Mouse (Mus musculus): ENCODE data around the gene Nfib.

Nfib gene

DNA sequence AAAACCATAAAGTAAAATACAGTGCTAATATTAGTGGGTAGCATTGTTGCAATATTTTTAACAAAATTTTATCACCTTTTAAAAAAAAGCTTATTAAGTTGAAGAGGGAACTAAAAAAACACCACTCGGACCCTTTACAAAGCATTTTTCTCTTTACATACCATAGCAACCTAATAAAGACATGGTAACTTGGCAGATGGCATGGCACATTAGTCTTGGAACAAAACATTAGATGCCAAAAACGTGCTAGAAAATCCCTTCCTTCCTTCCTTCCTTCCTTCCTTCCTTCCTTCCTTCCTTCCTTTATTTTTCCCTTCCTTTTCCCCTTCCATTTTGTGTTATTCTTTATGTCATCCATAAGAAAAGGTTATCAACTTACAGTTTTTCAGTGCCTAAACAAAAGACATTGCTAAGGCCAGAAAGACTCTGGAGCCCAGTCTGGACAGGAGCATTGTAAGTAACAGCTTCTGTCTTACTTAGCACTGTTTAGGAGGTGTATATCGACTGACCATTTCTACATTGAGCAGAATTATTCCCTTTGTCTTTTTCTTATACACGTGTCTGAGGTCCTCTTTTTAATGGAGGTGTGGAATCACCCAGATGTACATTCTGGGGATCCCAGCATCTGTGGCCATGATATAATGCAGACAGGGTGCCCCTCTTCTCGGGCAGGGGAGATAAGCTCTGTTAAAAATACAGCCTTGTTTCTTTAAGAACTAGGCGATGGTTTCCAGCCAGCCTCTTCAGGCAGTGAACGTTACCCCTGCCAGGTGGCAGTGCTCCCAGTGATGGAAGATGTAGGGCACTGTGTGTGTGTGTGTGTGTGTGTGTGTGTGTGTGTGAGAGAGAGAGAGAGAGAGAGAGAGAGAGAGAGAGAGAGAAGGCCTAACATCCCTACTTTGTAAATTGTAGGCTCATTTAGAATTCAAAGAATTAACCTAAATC is 113.2 kb downstream of the Nfib start:
- no peak for DNase-seq (ENCODE audit: low spot score in 2 of 2)

DNA sequence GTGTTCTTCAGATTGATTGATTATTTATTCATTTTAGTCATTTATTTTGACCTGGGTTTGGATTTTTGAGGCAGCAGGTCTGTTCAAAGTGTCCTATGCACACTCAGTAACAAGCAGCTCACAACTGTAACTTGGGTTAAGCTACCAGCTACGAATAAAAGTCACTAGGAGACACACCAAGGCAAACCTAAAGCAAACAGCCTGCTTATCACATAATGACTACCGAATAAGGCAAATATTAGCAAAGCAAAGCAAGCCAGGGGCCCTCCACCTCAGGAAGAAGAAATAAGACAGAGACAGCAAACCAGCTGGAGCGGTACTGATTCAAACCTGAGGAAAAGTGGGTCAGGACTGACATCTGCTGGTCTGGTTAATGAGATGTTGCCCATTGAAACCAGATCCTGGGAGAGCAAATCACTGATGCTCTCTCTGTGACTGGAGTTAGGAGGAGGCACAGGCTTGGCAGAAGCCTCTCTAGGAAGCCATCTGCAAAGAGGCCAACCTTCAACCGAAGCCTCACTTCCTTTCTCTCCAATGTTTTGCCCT is 116.1 kb downstream of the Nfib start:
- DNase-seq (ENCODE audit: low spot score in 2 of 2) = peak; percentile 21 to 37

DNA sequence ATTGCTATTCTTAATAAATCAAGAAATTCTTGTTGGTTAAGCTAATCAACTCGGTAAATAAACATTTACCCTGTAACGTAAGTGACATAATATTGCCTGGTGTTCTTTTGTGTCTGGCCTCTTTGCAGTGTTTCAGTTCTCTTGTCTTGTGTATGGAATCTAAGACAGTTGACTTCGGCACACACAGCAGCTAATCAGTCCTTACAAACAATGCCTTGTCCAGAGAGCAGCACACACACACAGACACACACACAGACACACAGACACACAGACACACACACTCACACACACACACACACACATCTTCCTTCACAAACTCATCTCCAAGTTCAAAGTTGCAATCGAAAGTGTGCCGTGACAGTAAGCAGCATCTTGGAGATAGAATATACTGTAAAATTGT is 116.8 kb downstream of the Nfib start:
- no peak for DNase-seq (ENCODE audit: low spot score in 2 of 2)

DNA sequence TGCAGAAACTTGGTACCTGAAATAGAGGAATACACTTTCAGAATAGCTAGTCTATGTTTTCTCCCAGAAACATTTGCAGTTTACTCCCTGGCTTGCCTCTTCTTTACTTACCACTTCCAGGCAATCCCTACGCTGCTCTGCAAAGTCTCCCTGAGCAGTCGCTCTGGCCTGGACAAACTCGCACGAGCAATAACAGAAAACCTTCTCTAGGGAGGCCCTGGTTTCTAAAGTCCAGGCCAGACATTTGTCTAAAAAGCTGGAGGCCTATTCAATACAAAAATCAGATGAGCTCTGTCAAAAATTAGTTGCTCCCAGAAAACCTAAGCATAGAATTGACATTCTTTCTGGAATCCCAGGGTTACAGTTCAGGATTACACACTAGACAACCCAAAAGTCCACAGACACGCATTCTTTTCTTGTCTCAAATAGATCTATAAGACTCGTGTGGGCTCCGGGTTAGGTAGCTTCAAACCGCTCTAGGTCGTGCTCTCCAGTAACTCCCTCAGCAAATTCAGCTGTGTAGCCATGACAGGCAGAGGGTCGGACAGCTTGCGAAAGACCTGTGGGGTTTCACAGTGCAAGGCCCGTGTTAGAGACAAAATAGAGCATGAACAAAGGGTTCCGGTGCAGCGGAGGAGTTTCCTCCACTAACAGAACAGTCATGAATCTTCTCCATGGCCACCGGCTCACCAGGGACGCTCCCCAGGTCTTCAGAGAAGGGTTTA is 118.2 kb downstream of the Nfib start:
- no peak for DNase-seq (ENCODE audit: low spot score in 2 of 2)

DNA sequence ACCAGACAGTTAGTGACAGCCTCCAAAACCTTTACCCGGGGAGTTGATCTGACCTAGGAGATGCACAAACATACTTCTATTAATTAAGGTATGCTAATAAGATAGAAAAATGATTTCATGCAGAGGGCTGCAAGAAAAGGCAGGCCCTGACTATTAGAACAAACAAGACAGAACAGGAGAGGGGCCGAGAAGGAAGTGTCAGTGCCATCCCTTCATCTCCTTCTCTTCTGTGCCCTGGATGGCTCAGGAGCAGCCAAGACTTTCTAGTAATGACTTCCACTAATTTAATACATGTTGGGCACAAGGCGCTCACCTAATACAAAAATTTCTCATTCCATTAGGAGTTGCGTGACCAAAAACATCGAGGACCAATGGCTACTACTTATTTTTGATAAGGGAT is 118.9 kb downstream of the Nfib start:
- DNase-seq (ENCODE audit: low spot score in 2 of 2) = no peak

DNA sequence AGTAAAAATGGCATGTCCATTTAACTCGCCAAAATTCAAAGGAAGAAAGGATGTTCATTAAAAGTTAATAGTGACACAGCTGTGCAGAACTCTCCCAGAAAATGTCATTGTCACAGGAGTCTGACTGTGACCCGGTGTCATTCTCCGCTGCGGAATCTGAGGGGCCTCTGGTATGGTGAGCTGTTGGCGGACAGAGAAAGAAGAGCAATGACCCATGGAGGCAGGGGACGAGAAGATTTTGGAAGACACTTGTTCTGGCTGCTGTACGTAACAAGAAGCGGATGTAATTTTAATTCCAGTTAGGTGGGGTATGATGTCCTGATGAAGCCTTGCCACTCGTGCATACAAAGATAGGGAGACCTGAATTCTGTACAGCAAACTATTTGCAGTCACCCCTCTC is 120.0 kb downstream of the Nfib start:
- no peak for DNase-seq (ENCODE audit: low spot score in 2 of 2)

DNA sequence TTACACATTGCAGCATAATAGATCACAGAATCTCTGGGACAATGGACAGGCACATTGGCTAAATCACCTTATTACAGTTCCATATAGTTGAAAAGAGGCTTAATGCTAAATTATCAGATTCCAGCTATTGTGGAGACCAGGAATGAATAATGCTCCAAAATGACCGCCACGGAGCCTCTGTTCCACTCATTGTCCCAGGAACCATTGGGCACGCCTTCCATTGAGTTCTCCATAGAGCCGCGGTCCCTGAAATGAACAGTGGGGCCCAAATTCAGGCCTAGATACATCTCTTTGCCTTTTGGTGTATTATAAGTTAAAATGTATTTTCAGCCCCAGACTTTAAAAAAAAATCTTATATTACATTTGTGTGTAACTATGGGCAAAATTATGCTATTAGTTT is 120.5 kb downstream of the Nfib start:
- DNase-seq (ENCODE audit: low spot score in 2 of 2) = no peak

DNA sequence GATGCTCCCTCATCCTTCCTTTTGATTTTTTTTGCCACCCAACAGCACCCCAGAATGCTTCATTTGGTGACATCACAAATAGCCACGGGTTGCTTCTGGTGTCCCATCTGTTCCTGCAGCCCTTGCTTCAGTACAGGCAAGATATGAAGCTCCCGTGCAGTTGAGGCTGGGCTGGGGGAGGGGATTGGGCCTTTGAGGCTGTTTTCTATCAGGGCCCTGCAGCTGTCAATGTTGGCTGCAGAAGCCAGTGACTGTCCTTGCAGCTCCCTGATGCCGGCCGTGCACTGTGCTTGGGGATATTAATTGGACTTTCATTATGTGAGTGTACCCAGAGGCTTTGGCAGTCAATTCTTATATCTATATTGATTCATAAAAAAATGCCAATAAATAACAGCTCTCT is 121.0 kb downstream of the Nfib start:
- no peak for DNase-seq (ENCODE audit: low spot score in 2 of 2)

DNA sequence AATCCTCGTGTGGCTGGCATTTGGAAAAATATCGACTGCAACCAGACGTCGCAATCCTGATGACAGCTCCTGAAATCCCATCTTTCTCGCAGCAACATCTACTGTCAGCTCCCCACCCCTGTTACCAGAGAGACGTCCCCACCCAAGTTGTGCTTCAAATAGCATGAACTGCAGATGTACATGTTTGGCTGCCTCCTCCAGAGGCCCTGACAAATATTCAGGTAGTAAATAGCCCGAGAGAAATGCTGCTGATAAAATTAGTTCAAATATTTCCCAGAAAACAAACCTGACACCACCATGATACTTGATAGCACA is 132.3 kb downstream of the Nfib start:
- DNase-seq (ENCODE audit: low spot score in 2 of 2) = no peak

DNA sequence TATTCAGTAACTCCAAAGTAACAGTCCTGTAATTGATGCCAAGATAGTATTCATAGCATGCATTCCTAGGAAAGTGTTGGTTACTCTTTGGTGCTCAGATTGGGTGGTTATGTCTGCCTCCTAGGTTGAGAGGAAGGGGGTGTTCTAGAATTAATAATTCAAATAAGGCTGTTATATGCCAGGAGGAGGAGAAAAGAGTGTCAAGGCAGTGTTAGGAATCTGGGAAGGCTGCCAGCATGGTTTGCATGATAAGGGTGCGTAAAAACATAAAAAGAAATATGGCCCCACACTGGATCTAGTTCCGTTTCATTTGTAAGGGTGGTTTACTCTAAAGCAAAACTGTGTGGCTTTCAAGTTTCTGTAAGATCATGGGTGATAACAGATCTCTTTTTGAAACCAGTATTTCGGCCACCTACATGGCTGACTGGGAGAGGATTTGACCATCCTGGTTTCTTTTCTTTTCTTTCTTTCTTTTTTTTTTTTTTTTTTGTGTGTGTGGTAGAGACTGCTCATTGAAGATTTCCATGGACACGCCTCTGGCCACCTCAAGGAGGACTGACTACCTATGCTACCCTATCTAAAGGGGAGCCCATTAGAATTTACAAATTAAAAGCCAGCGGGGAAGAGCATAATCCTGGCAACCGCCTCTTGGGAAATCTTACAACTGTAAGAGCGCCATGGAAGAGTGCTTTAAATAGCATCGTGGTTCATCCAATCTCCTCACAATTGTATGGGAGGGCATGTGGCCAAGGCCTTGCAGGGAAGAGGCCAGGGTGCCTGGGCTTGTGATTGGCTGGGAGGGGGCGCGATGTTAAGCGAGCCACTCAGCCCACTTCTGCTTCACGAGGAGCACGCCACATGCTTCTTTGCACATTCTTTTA is 132.9 kb downstream of the Nfib start:
- no peak for DNase-seq (ENCODE audit: low spot score in 2 of 2)

DNA sequence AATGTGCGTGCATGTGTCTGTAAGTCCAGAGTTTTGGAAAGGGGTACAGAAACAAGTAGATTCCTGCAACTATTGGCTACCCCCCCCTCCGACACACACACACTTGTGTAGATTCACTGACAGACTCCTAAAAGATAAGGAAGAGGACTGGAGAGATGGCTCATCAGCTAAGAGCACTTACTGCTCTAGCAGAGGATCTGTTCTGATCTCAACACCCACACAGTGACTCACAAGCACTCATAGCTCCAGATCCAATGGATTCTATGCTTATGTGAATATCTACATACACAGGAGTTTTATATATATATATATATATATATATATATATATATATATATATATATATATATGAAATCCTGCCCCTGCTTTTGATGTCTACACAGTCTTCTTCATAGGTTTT is 146.7 kb downstream of the Nfib start:
- no peak for DNase-seq (ENCODE audit: low spot score in 2 of 2)

DNA sequence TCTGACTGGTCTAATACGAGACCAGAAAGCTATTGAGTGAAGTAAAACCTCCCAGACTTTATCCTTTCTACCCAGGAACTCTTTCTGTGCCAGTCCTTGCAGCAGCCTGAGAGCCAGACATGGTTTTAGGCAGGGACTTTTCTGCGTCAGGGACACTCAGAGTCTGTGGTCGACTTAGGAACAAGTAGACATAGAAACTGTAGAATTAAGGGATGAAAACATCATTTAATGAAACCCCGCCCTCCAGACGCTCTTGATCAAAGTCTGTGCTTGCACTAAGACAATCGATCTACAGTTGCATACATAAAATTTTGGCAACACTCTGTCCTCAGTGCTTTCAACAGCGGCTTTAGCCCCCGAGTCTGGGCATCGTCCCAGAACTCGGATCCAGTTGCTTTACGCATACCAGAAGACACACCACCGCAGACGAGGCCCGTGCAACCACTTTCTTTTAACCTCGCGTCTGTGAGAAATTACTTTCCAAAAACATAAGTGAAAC is 149.8 kb downstream of the Nfib start:
- no peak for DNase-seq (ENCODE audit: low spot score in 2 of 2)

DNA sequence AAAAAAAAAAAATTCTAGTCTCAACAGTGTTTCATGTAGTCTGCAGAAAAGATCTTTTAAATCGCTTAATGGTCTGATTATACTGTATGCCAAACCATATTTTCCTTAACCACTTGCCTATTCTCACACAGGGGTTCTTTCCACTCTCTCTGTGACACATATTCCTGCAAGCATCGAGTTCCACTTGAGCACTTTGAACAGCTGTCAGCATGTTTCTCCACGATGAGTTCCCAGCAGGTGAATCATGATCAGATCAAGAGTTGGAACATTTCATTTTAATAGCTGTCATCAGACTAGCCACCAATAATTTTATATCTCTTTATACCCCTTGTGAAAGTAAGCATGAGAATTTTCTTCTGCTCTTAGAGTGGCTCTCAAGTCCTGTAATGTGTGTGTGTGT is 151.9 kb downstream of the Nfib start:
- DNase-seq (ENCODE audit: low spot score in 2 of 2) = no peak

DNA sequence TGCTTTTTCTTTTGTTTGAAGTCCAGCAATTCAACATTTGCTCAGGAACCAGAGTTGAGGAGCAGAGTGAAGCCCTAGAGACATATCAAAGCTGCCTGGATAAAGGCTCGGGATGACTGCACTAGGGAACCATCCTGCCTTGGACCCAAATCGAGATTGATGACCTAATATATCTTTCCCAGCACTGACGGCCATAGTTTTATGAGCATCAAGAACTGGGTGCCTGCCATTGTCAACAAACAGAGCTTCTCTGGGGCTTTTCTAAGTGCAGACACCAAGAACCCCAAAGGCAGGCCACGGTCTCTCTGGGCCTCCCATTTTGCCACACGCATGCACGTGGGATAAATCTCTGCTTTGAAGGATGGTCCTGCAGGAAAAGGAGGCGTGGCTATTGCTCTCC is 153.3 kb downstream of the Nfib start:
- peak in 1 of 2 experiments; percentile 53 for DNase-seq (ENCODE audit: low spot score in 2 of 2)

DNA sequence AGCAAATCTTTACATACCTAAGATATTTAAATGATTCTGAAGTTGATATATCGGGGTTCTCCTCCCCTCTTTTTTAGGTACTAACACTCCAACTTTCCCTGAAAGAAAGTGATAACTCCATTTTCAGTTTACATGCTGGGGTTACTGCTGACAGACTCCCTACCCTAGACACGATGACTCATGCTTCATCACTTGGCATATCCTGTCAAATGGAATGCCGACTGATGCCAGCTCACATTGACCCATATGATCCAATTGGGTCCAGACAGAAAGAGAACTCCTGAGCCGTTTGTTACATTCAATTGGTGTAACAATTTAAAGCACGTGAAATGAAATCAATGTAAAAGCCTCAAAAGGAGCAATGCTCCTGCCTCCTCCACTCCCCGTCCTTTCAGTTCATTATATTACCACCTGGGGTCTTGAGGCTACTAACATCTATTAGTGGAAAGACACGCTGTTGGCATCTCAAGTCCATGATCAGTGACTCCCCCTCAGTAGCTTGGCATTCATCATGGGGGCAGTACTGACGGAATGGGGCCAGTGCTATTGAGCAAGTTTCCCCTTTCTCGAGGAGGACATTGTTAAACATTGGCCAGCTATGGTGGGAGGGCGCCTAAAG is 155.7 kb downstream of the Nfib start:
- no peak for DNase-seq (ENCODE audit: low spot score in 2 of 2)

DNA sequence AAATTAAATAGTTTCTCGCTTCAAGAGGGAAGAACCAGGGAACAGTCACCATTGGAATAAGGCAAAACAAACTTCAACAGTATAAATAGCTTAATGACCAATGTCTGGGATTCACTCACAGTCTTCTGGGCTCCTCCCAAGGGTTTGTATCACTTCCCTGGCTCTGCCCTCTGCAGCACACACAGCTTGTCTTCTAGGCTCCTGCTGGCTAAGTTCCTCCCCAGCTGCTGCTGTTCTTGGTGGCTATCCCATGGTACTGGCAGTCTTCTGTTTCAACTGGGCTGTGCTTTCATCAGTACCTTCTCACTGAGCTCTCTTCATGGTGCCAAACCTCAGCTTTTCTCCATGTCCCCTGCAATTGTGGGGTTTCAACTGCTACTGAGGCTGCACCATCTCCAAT is 157.3 kb downstream of the Nfib start:
- no peak for DNase-seq (ENCODE audit: low spot score in 2 of 2)

DNA sequence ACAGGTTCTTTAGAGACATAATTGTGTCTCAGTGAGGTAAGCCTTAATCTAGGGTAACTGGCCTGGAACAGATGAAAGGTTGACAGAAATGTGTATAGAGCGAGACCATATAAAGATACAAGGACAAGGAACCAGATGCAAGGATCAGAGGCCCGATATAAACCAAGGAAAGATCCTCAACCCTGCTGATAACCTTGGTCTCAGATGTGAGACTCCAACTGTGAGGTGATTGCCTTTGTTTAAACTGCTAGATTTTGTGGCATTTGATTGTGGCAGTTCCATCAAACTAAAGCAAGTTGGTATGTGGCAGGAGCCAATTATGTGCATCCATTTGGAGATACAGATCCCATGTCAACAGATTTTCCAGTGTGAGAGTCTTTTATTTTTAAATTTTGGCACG is 161.6 kb downstream of the Nfib start:
- no peak for DNase-seq (ENCODE audit: low spot score in 2 of 2)

DNA sequence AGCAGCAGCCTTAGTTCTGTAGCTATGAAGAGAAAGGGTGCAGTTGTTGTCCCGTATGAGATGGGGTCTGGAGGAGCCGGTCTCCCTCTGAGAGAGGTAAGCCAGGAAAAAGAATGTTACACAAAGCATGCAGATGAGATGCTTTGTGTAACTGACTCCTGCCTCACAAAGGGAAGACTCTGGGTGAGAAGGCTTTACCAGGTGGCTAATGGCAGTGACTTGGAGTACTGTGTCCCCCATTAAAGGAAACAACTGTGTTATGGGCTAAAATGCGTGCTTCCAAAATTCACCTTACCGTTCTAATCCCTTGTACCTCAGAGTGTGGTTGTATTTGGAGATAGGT is 162.2 kb downstream of the Nfib start:
- no peak for DNase-seq (ENCODE audit: low spot score in 2 of 2)

DNA sequence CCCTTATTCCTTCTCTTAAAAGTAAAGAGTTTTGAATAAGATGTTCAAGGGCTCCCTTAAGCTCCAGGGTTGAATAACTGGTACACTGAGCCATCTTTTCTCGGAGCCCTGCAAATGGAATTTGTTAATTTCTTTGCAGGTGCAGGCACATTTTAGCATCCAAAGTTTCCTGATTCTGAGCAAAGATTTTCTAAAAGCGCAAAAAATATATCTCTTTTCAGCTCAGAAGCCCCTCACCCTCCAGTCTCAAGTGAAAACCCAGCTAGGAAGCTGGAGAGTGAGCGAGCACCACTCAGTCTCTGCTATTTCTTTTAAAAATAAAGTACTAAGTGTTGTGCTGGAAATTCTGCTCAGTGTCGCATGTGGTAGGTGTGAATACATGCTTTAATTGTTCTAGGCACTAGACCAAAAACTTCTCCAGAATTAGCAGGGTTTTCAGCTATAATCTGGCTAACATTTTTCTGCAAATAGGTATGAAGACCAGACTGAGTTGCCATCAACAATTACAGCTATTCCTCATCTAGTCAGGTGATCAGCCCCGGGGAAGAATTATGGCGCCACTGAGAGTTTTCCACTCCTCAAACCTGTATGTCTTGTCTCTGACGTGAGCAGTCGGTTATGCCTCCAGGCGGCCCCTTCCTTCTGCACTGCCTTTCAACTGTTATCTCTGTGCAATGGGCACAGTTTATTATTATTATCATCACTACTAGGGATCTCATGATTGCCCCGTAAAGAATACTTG is 162.7 kb downstream of the Nfib start:
- no peak for DNase-seq (ENCODE audit: low spot score in 2 of 2)

DNA sequence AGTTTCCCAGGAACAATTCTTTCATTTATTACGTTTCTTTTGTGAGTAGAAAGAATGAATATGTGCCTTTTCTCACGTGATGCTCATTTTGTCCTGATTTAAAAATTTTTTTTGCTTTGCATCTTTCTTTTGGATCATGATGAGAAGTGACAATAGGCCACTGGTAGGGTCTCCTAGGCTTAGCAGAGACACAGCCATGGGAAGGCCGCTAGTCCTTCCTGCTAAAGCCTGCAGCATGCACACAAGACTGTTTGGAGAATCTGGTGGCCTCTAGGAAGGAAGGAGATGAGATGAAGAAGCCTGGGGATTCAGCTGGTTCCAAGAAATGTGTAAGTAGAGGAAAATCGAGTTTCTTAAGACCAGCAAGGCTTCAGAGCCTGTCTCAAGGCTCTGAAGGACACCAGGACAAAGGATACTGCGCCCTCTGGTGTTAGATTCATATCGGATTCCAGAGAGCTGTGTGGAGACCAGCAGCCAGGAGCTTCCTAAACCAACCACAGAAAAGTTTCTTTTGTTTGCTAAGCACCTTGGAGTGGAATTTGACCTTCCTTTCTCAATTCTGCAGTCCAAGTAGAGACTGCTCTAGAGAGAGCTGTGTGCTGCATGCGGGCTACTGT is 163.5 kb downstream of the Nfib start:
- DNase-seq (ENCODE audit: low spot score in 2 of 2) = peak; percentile 23 to 61

Data from urinary bladder, adult 18-20 months (tissue).